Mouse (Mus musculus) liver, embryonic 14.5 days (tissue): ENCODE data around the gene Gm11939.
A peak's percentile ranks its signal among the peaks of the same experiment; 100 is the strongest.

Experiments
- CTCF ChIP-seq: IDR thresholded peaks from 2 replicates; pipeline ENCODE4 v1.5.1; 2016; ENCODE audit warnings: antibody characterized with exemption, low read depth, control low read depth
- EP300 ChIP-seq: IDR thresholded peaks from 2 replicates; pipeline ENCODE4 v1.6.1; 2016; ENCODE audit warnings: antibody characterized with exemption, low read depth

- TF ChIP-seq CTCF = peak; percentile 81
- TF ChIP-seq EP300 = no peak
Measured at GRCm38 (mm10) chr11:99574106-99574505, 14.8 kb upstream of the Gm11939 start.
